Mouse (Mus musculus) cortical plate, adult 2 months (tissue): ENCODE data around the gene Mindy4b-ps.

Experiments used
- CTCF ChIP-seq: fragments of 200-500 bp; IDR thresholded peaks from 2 replicates; pipeline ENCODE4 v1.5.1; 2011; ENCODE audit warnings: mild to moderate bottlenecking, control low read depth, low read length; ENCODE audit not compliant: insufficient read depth; ENCODE audit errors: extremely low read depth
- POLR2A ChIP-seq: fragments of 200-500 bp; IDR thresholded peaks from 2 replicates; pipeline ENCODE4 v1.6.1; 2011; ENCODE audit warnings: mild to moderate bottlenecking, low read length, control low read depth; ENCODE audit not compliant: insufficient read depth; ENCODE audit errors: extremely low read depth

- TF ChIP-seq CTCF (no peak), POLR2A (no peak)
Measured at GRCm38 (mm10) chr3:58789473-58789872, 32.6 kb downstream of the Mindy4b-ps start.
